Mouse (Mus musculus): ENCODE data around the gene Ap3d1. TPM values are rescaled to one million over a fixed set of nuclear protein-coding genes. Genes with fewer than 3 reads are reported as not detected.

The Ap3d1 gene
- polyA plus RNA-seq, 1 experiment from 2014 or later: 81.0 TPM

DNA sequence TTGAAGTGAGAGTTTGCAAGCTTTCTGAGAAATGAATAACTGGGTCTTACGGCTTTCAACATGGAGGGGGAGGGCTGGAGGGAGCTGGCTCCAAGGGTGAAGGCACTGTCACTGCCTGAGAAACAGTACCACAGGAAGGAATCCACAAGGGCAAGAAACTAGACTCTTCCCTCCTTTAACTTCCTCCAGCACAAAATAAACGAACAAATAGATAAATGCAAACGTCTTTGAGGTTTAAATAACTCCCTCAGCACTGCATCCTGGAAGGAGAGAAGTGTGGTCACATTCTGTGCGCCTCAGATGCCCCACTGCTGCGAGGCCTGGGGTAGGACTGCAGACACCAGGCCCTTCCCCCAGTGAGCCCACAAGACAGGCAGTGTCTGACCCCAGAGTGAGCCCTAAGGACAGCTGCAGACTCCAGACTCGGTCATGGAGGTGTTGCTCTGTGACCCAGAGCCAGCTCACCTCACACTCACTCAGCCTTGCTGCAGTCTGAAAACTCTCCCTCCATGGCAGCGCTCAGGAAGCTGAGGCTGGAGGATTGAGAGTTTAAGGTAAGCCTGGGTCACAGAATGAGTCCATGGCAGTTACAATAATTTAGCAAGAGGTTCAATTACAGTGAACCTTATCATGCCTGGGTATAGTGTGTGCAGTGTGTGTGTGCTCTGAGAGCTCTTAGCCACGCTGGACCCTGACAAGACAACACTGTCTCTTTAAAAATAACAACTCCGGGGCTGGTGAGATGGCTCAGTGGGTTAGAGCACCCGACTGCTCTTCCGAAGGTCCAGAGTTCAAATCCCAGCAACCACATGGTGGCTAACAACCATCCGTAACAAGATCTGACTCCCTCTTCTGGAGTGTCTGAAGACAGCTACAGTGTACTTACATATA, 45.3 kb downstream of the Ap3d1 start:
- no peak for DNase-seq (ENCODE audit: low spot score)
- 79% methylated on average over 11 of the region's 12 CpGs for whole genome bisulfite sequencing
- H3K9me3 ChIP-seq (replicated peaks; ENCODE audit: control insufficient read depth, low read length): no peaks in the 10 kb centered on the region
- no peak overlapping the region for H3K4me2 ChIP-seq (ENCODE audit: low read length)
- H3K9ac ChIP-seq (ENCODE audit: low read length): no peak overlapping the region
- no peak overlapping the region for H3K27ac ChIP-seq (ENCODE audit: low read depth, low read length)
- H3K36me3 ChIP-seq (ENCODE audit: control insufficient read depth, insufficient read depth, low read length): peaks cover 14% of the 10 kb centered on the region
- H3K27me3 ChIP-seq (replicated peaks; ENCODE audit: control insufficient read depth, insufficient read depth, low read length): no peaks in the 10 kb centered on the region
- peaks cover 8% of the 10 kb centered on the region for H3K4me1 ChIP-seq (ENCODE audit: control insufficient read depth, insufficient read depth, low read length)
- no peak for ATAC-seq
- no peak overlapping the region for H3K4me3 ChIP-seq (ENCODE audit: low read depth, low read length)

DNA sequence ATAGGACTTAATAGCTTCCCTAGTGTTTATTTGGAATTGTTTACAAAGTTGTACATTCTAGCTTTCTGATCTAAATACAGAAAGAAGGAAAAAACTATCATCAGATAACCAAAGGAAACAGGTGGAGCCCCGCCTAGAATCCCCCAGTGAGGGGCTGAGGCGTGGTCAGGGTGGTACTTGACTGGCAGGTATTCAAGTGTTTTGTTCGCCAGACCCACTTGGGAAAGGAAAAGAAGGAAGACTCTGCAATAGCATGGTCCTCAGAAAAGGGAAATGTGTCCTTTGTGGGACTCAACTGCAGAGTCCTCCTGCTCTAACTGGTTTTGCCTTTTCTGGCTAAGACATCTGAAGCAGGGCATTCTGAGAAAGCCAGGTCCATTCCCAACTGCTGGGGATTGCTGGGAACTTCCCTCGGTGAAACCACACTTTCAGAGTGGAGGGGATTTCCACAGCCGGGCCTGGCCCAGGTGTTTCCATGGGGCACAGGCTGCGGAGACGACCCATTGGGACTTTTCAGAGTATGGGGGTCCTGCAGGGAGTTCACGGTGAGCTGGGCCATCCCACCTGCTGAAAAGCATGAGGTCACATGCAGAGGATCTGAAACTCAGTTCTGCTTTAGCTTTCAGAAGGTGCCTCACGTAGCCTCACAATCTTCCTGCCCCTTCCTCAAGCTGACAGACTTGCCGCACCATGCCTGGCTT, 46.1 kb downstream of the Ap3d1 start:
- DNase-seq (ENCODE audit: low spot score) (no peak), ATAC-seq (no peak)
- 81% methylated on average over 10 of the region's 10 CpGs for WGBS
- H3K27me3 ChIP-seq (replicated peaks; ENCODE audit: control insufficient read depth, insufficient read depth, low read length): no peaks in the 10 kb centered on the region
- peaks cover 22% of the 10 kb centered on the region for H3K36me3 ChIP-seq (ENCODE audit: control insufficient read depth, insufficient read depth, low read length)
- no peak overlapping the region for H3K4me2 ChIP-seq (ENCODE audit: low read length)
- H3K4me1 ChIP-seq (ENCODE audit: control insufficient read depth, insufficient read depth, low read length): peaks cover 5% of the 10 kb centered on the region
- H3K9me3 ChIP-seq (replicated peaks; ENCODE audit: control insufficient read depth, low read length): no peaks in the 10 kb centered on the region
- no peak overlapping the region for H3K4me3 ChIP-seq (ENCODE audit: low read depth, low read length)
- H3K9ac ChIP-seq (ENCODE audit: low read length): no peak overlapping the region
- no peak overlapping the region for H3K27ac ChIP-seq (ENCODE audit: low read depth, low read length)

DNA sequence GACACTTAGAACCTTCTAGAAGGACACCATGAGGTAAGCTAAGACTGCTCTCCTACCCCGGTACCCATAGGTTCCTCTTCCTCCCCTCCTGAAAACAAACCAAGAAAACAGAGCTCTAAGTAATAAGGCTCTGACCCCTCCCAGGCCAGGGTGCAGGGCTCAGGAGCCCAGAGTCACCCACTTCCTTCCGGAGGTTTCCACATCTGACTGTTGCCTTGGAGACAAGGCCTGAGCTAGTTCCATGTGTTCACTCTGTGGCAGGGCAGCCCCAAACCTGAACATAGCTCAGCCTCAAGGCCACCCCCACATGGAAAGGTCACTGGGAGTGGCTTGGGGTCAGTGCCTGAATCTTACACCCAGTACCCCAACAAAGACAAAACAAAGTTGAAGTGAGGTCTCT, 46.9 kb downstream of the Ap3d1 start:
- H3K9ac ChIP-seq (ENCODE audit: low read length): no peak overlapping the region
- DNase-seq (ENCODE audit: low spot score) (no peak), ATAC-seq (no peak)
- no peaks in the 10 kb centered on the region; the same call in 1 of the 2 replicates for H3K4me1 ChIP-seq (ENCODE audit: control insufficient read depth, insufficient read depth, low read length)
- no peaks in the 10 kb centered on the region for H3K9me3 ChIP-seq (replicated peaks; ENCODE audit: control insufficient read depth, low read length)
- peaks cover 29% of the 10 kb centered on the region for H3K36me3 ChIP-seq (ENCODE audit: control insufficient read depth, insufficient read depth, low read length)
- H3K4me3 ChIP-seq (ENCODE audit: low read depth, low read length): no peak overlapping the region
- H3K4me2 ChIP-seq (ENCODE audit: low read length): no peak overlapping the region
- H3K27ac ChIP-seq (ENCODE audit: low read depth, low read length): no peak overlapping the region
- 85% methylated on average over 2 of the region's 2 CpGs for WGBS
- no peaks in the 10 kb centered on the region for H3K27me3 ChIP-seq (replicated peaks; ENCODE audit: control insufficient read depth, insufficient read depth, low read length)

DNA sequence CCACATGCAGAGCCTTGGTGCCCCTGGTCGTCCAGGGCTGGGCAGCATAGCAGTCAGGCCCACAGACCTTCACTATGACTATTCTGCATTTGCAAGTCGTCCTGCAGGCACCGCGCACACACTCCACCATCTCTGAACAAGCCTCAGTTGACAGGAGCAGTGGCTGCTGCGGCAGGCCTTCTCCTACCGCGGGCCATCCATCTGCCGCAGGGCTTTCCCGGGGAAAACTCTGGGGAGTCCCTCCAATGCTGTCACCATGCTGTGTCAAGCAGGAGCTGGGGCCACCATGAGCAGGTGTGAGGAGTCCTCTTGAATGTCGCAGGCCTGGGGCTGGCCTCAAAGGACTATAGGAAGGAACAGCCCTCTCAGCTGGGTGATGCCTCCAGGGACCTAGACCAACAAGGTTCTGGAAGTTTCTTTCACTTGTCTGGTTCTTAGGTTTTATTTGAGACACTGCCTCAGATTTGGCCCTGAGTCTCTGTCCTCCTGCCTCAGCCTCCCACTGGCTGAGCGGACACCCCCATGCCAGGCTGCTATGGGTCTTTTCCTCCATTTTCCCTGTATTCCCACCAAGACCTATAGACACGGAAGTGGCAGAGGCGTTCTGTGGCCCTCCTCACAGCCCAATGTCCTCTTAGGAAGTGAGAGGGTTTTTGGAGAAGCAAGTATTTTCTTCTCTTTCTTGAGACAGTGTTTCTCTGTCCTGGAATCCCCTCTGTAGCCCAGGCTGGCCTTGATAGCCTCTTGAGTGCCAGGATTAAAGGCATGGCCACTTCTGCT, 47.7 kb downstream of the Ap3d1 start:
- Histone ChIP-seq H3K9me3 (replicated peaks; ENCODE audit: control insufficient read depth, low read length) (no peaks in the 10 kb centered on the region), H3K36me3 (ENCODE audit: control insufficient read depth, insufficient read depth, low read length) (peaks cover 38% of the 10 kb centered on the region), H3K4me2 (ENCODE audit: low read length) (no peak overlapping the region), H3K4me3 (ENCODE audit: low read depth, low read length) (no peak overlapping the region), H3K27me3 (replicated peaks; ENCODE audit: control insufficient read depth, insufficient read depth, low read length) (no peaks in the 10 kb centered on the region), H3K4me1 (ENCODE audit: control insufficient read depth, insufficient read depth, low read length) (no peaks in the 10 kb centered on the region), H3K9ac (ENCODE audit: low read length) (no peak overlapping the region), H3K27ac (ENCODE audit: low read depth, low read length) (no peak overlapping the region)
- no peak for ATAC-seq
- WGBS: 88% methylated on average over 13 of the region's 13 CpGs
- DNase-seq (ENCODE audit: low spot score): no peak

DNA sequence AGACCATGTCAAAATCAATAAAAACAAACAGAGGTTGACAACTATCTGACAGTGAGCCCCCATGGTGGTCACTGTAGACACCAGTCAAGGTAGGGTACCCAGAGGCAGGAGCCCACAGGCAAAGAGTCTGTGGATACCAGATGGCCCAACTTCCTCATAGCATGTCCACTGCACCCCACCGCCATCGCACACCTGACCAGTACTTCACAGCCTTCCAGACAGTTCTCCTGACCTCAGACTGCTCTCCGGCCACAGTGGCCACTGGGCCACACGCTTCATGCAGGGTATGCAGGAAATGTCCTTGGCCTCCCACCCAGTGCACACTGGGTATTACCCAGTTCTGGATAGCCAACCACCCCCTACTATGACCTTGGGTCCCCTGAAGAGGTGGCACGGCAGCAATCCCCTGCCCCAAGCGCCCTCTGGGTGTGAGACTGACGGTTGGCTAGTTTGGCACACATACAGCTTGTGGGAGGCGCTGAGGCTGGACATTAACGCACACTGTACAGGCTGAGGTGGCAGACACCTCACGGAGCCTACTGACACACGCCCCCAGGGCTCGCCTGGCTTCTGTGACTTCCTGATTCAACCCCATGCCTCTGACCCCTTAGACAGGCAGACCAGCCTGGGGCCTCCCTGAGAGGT, 48.5 kb downstream of the Ap3d1 start:
- H3K27me3 ChIP-seq (replicated peaks; ENCODE audit: control insufficient read depth, insufficient read depth, low read length): no peaks in the 10 kb centered on the region
- H3K36me3 ChIP-seq (ENCODE audit: control insufficient read depth, insufficient read depth, low read length): peaks cover 44% of the 10 kb centered on the region
- no peak for DNase-seq (ENCODE audit: low spot score)
- WGBS: 92% methylated on average over 12 of the region's 12 CpGs
- H3K9ac ChIP-seq (ENCODE audit: low read length): no peak overlapping the region
- H3K4me2 ChIP-seq (ENCODE audit: low read length): no peak overlapping the region
- no peaks in the 10 kb centered on the region for H3K9me3 ChIP-seq (replicated peaks; ENCODE audit: control insufficient read depth, low read length)
- ATAC-seq: no peak
- H3K27ac ChIP-seq (ENCODE audit: low read depth, low read length): no peak overlapping the region
- H3K4me3 ChIP-seq (ENCODE audit: low read depth, low read length): no peak overlapping the region
- no peaks in the 10 kb centered on the region for H3K4me1 ChIP-seq (ENCODE audit: control insufficient read depth, insufficient read depth, low read length)

DNA sequence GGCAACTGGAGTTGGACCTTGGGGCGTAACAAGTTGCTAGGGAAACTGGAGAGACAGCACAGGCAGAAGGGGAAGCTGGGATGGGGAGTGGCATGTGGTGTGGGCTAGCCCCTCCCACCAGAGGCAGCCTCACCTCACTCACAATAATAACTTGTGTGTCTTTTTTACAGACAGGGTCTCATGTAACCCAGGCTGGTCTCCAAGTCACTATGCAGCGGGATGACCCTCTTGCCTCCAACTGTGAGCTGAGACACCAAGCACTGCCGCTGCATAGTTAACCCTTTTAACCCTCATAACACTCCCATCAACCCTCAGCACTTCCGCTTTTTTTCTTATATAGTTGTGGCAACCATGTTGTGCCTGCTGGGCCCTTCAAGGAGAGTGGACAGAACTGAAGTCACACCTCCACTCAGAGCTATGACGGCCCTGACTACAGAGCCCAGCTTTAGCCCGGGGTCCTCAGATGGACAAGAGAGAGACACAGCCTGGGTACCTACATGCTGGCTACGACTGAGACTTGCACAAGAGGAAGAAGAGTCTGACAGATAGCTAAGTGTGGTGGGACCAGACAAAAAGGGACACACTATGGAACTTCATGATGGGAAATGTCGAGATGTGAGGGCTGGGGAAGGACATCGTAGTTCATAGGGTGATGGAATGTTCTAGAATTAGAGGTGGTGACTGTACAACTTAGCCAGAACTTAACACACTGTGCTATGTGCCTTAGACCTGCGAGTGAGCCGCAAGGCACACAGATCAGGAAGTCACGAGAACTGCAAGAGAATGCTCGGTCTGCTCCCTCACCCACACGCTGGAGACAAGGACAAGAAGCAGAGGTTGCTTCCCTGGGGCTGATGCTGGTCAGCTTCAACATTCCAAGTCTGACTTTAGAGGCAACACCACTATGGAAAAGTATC, 49.6 kb downstream of the Ap3d1 start:
- ATAC-seq (no peak), DNase-seq (ENCODE audit: low spot score) (no peak)
- Histone ChIP-seq H3K9ac (ENCODE audit: low read length) (no peak overlapping the region), H3K4me3 (ENCODE audit: low read depth, low read length) (no peak overlapping the region), H3K4me2 (ENCODE audit: low read length) (no peak overlapping the region), H3K4me1 (ENCODE audit: control insufficient read depth, insufficient read depth, low read length) (no peaks in the 10 kb centered on the region), H3K27me3 (replicated peaks; ENCODE audit: control insufficient read depth, insufficient read depth, low read length) (no peaks in the 10 kb centered on the region), H3K27ac (ENCODE audit: low read depth, low read length) (no peak overlapping the region), H3K36me3 (ENCODE audit: control insufficient read depth, insufficient read depth, low read length) (peaks cover 48% of the 10 kb centered on the region), H3K9me3 (replicated peaks; ENCODE audit: control insufficient read depth, low read length) (no peaks in the 10 kb centered on the region)
- 84% methylated on average over 14 of the region's 14 CpGs for WGBS

DNA sequence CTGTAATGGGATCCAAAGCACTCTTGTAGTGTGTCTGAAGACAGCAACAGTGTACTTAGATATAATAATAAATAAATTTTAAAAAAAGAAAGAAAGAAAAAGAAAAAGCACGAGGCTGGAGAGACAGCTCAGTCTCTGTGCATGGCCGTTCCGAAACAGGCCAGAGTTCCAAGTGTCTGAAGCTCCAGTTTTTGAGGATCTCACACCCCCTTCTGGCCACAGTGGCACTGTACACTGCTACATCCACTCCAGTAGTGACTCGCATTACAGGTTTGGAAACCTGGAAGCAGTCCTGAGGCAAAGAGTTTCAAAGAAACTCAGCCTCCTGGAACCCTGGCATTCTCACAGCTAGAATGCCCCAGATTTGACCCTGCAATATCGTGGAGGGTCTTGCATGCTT, 54.2 kb downstream of the Ap3d1 start:
- ATAC-seq (no peak), DNase-seq (ENCODE audit: low spot score) (peak; percentile 75)

DNA sequence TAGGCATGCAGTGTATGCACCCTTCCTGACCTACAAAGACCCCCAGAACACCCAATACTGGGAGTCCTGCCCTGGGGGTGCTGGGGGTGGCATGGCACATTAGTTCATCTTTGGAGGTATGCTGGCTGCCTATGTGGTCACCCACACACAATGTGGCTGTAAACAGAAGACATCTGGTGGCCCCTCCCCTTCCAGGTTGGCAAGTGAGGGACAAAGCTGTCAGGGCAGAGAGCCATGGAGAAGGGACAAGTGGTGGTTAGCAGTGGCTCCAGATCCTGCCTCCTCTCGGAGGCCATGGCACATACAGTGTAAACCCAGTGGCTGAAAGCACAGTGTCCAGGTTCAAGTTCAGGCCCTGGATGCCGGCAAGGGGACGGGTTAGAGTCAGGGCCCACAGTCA, 55.4 kb downstream of the Ap3d1 start:
- DNase-seq (ENCODE audit: low spot score) (no peak), ATAC-seq (no peak)
- Histone ChIP-seq H3K4me1 (ENCODE audit: control insufficient read depth, insufficient read depth, low read length) (no peaks in the 10 kb centered on the region), H3K27ac (ENCODE audit: low read depth, low read length) (no peak overlapping the region), H3K9ac (ENCODE audit: low read length) (no peak overlapping the region), H3K36me3 (ENCODE audit: control insufficient read depth, insufficient read depth, low read length) (peaks cover 73% of the 10 kb centered on the region), H3K4me2 (ENCODE audit: low read length) (no peak overlapping the region), H3K27me3 (replicated peaks; ENCODE audit: control insufficient read depth, insufficient read depth, low read length) (no peaks in the 10 kb centered on the region), H3K9me3 (replicated peaks; ENCODE audit: control insufficient read depth, low read length) (no peaks in the 10 kb centered on the region), H3K4me3 (ENCODE audit: low read depth, low read length) (no peak overlapping the region)
- WGBS: 88% methylated on average over 3 of the region's 3 CpGs

More for the DNA sequence above, 54.2 kb downstream of the Ap3d1 start:
- Histone ChIP-seq H3K4me3 (ENCODE audit: low read depth, low read length) (no peak overlapping the region), H3K27ac (ENCODE audit: low read depth, low read length) (no peak overlapping the region), H3K4me1 (ENCODE audit: control insufficient read depth, insufficient read depth, low read length) (no peaks in the 10 kb centered on the region), H3K27me3 (replicated peaks; ENCODE audit: control insufficient read depth, insufficient read depth, low read length) (no peaks in the 10 kb centered on the region), H3K9me3 (replicated peaks; ENCODE audit: control insufficient read depth, low read length) (no peaks in the 10 kb centered on the region), H3K36me3 (ENCODE audit: control insufficient read depth, insufficient read depth, low read length) (peaks cover 76% of the 10 kb centered on the region), H3K9ac (ENCODE audit: low read length) (no peak overlapping the region), H3K4me2 (ENCODE audit: low read length) (no peak overlapping the region)
- 46% methylated on average over 5 of the region's 5 CpGs for WGBS
